Mouse (Mus musculus) limb, embryonic 14.5 days (tissue): ENCODE measurements at regions not wholly inside any gene's neighbourhood (a gene's known extent, or its start where the extent isn't known, plus 50 kb on each side); places are given as distances from the start of the nearest gene placed in this dataset.

ENCODE experiments used
- ATAC-seq: fragments of 200-750 bp; cut with Nextera tagmentation; 2 replicates; pipeline ENCODE4 v1.8.0; 2017; ENCODE audit warnings: low read depth, moderate number of reproducible peaks, moderate TSS enrichment; ENCODE audit not compliant: low FRiP score
- DNase-seq: peaks from one replicate; pipeline ENCODE4 v3.0.0-alpha.2; 2015; ENCODE audit warnings: low spot score
- H3K27ac ChIP-seq: fragments of 300-500 bp; sonication (generic); replicated peaks from 2 replicates; pipeline ENCODE4 v1.5.1; 2014; ENCODE audit warnings: low read depth, mild to moderate bottlenecking, low read length, moderate library complexity, mixed read lengths
- H3K27me3 ChIP-seq: fragments of 300-500 bp; sonication (generic); 2 replicates; pipeline ENCODE4 v1.6.1; 2014; ENCODE audit warnings: low read length, mixed read lengths; ENCODE audit not compliant: control insufficient read depth, insufficient read depth
- H3K36me3 ChIP-seq: fragments of 300-500 bp; sonication (generic); 2 replicates; pipeline ENCODE4 v1.6.1; 2014; ENCODE audit warnings: mild to moderate bottlenecking, low read length, moderate library complexity, mixed read lengths; ENCODE audit not compliant: control insufficient read depth, insufficient read depth
- H3K4me1 ChIP-seq: fragments of 300-500 bp; sonication (generic); 2 replicates; pipeline ENCODE4 v1.6.1; 2014; ENCODE audit warnings: antibody characterized with exemption, low read length, mixed read lengths; ENCODE audit not compliant: control insufficient read depth, insufficient read depth
- H3K4me2 ChIP-seq: fragments of 300-500 bp; sonication (generic); replicated peaks from 2 replicates; pipeline ENCODE4 v1.6.1; 2014; ENCODE audit warnings: low read depth, mild to moderate bottlenecking, low read length, moderate library complexity; ENCODE audit not compliant: severe bottlenecking
- H3K4me3 ChIP-seq: fragments of 300-500 bp; sonication (generic); replicated peaks from 2 replicates; pipeline ENCODE4 v1.5.1; 2014; ENCODE audit warnings: low read length
- H3K9ac ChIP-seq: fragments of 300-500 bp; sonication (generic); 2 replicates; pipeline ENCODE4 v1.6.1; 2014; ENCODE audit warnings: mild to moderate bottlenecking, low read depth, low read length, moderate library complexity; ENCODE audit not compliant: severe bottlenecking
- H3K9me3 ChIP-seq: fragments of 300-500 bp; sonication (generic); 2 replicates; pipeline ENCODE4 v1.6.1; 2016; ENCODE audit warnings: low read length; ENCODE audit not compliant: control insufficient read depth
- POLR2A ChIP-seq: fragments of 200-500 bp; IDR thresholded peaks from 2 replicates; pipeline ENCODE4 v1.8.0; 2012; ENCODE audit warnings: inconsistent platforms, mild to moderate bottlenecking, moderate library complexity, borderline replicate concordance; ENCODE audit not compliant: insufficient read depth, insufficient read length; ENCODE audit errors: extremely low read depth
- WGBS: fragments of 180-500 bp; shearing (Covaris S2); extraction: QIAGEN DNeasy Blood & Tissue Kit; methylation state at CpG from one replicate; pipeline ENCODE4 v1.1.7; 2014; 5-methylcytosine and 5-hydroxymethylcytosine counted together

DNA sequence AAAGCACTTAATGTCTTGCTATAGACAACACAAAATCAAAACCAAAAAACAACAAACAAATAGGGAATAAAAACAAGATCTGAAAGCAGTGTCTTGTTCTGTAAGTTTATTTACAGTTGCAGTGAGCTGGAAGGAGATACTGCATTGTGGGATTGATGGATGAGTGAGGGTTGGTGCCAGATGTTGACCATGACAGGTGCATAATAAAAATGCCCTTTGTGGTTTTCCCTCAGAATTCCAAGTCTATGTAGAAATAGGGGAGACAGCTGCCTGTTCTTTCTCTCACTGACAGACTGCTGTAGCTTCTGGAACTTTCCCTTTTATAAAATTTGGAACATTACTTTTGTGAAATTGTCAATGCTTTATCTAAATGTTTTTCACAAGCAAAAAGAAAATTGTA lies 73.9 kb upstream of the Pam start:
- H3K9ac ChIP-seq = no peak overlapping the region
- no peak for ATAC-seq
- no peak for TF ChIP-seq POLR2A
- H3K9me3 ChIP-seq = no peaks in the 10 kb centered on the region
- H3K27ac ChIP-seq = no peak overlapping the region
- no peak for DNase-seq
- no peaks in the 10 kb centered on the region for H3K4me1 ChIP-seq
- H3K4me2 ChIP-seq = no peak overlapping the region
- no peaks in the 10 kb centered on the region for H3K36me3 ChIP-seq
- no peaks in the 10 kb centered on the region for H3K27me3 ChIP-seq
- no peak overlapping the region for H3K4me3 ChIP-seq

DNA sequence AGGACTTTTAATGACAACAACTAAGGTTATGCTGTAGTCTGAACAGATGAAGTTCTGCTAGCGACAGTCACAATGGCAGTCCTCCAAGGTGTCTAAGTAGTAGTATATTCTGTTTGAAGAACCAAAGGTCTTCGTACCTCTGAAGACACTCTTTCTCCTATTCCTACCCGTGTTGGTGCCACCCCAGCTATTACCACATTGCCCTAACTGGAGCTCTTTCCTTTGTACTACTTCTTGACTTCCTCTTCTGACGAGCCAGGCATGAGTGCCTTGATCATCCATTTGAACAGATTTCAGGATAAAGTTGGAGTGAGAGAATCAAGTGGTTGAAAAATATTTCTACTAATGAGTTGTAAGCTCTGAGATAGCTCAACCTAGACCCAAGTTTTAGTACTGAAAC lies 72.4 kb upstream of the Pam start:
- ATAC-seq = no peak
- no peak for TF ChIP-seq POLR2A
- WGBS = 90% methylated on average over 4 of the region's 4 CpGs
- no peak overlapping the region for H3K4me2 ChIP-seq
- no peaks in the 10 kb centered on the region for H3K9me3 ChIP-seq
- no peaks in the 10 kb centered on the region for H3K27me3 ChIP-seq
- DNase-seq = no peak
- no peaks in the 10 kb centered on the region for H3K36me3 ChIP-seq
- no peak overlapping the region for H3K4me3 ChIP-seq
- no peak overlapping the region for H3K27ac ChIP-seq
- H3K9ac ChIP-seq = no peak overlapping the region
- H3K4me1 ChIP-seq = no peaks in the 10 kb centered on the region

GRCm38 (mm10) chr1:98162639-98162927 lies 67.1 kb upstream of the Pam start:
- 38% methylated on average over 2 of the region's 2 CpGs for WGBS
- H3K27me3 ChIP-seq = no peaks in the 10 kb centered on the region

DNA sequence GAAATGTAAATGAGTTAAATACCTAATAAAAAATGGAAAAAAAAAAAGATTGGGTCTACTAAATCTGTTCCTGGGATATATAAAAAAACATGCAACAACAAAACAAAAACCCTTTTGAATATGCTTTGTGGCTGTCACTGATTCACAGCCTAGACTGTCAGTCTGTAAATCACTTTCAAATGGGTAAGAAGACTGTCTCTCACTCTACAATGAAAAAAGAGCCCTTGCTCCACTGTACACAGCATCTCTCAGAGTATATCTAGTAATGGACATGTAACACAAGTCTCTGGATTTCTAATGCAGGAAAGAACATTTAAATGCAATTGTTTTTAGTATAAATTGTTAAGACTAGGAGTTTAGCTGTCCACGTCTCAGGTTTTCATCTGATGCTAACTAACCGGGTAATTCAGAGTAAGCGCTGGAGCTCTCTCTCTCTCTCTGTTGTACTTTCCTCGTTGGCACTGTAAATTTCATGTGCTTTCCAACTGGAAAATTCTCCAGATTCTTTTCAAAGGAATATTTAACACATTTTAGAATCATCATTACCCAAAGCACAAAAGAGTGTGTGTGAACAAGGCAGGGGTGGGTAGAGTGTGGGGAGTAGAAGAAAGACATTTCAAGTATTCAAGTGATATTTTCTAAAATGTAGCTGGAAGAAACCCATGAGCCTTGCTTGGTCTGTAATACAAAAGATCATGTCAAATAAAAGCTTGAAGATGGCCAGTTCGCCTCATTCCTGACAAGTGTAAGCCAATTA lies 66.6 kb upstream of the Pam start:
- no peak overlapping the region for H3K4me2 ChIP-seq
- WGBS = 72% methylated on average over 5 of the region's 5 CpGs
- TF ChIP-seq POLR2A = no peak
- no peaks in the 10 kb centered on the region for H3K27me3 ChIP-seq
- H3K4me3 ChIP-seq = no peak overlapping the region
- no peaks in the 10 kb centered on the region for H3K4me1 ChIP-seq
- H3K9ac ChIP-seq = no peak overlapping the region
- ATAC-seq (no peak), DNase-seq (no peak)
- no peaks in the 10 kb centered on the region for H3K9me3 ChIP-seq
- no peak overlapping the region for H3K27ac ChIP-seq
- H3K36me3 ChIP-seq = no peaks in the 10 kb centered on the region

More at GRCm38 (mm10) chr1:98162639-98162927, 67.1 kb upstream of the Pam start:
- no peak overlapping the region for H3K4me3 ChIP-seq
- no peak for TF ChIP-seq POLR2A
- H3K9ac ChIP-seq = no peak overlapping the region
- no peak overlapping the region for H3K27ac ChIP-seq
- H3K4me1 ChIP-seq = no peaks in the 10 kb centered on the region
- H3K36me3 ChIP-seq = no peaks in the 10 kb centered on the region
- no peak for DNase-seq
- no peaks in the 10 kb centered on the region for H3K9me3 ChIP-seq
- H3K4me2 ChIP-seq = no peak overlapping the region
- ATAC-seq = no peak

- DNase-seq = no peak
- H3K4me3 ChIP-seq = no peak overlapping the region
- no peak for ATAC-seq
- no peak for TF ChIP-seq POLR2A
- no peak overlapping the region for H3K27ac ChIP-seq
- H3K4me1 ChIP-seq = no peaks in the 10 kb centered on the region
- H3K27me3 ChIP-seq = no peaks in the 10 kb centered on the region
- no peak overlapping the region for H3K9ac ChIP-seq
- no peak overlapping the region for H3K4me2 ChIP-seq
- WGBS = 60% methylated on average over 2 of the region's 2 CpGs
- H3K9me3 ChIP-seq = no peaks in the 10 kb centered on the region
- no peaks in the 10 kb centered on the region for H3K36me3 ChIP-seq
These were observed 63.5 kb upstream of the Pam start for GRCm38 (mm10) chr1:98158969-98159368.

DNA sequence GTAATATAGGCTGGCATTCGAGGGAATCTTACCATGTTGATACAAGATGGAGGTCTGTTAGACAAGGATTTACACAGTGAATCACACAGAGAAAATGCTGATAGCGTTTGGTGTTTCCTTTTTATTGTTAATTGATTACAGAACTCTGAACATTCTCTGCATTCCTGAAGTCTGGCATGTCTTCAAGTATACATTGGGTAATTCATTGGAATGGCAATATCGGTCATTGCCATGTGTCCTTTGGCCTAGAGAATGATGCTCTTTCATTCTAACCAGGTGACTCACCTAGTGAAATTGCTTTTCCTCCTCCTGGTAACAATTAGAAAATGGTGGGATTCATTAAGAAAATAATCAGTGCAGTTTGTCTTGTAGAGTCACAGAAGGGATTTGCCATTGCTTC lies 51.9 kb upstream of the Pam start:
- no peak for TF ChIP-seq POLR2A
- H3K27me3 ChIP-seq = no peaks in the 10 kb centered on the region
- H3K27ac ChIP-seq = no peak overlapping the region
- H3K4me3 ChIP-seq = no peak overlapping the region
- DNase-seq = no peak
- no peaks in the 10 kb centered on the region for H3K4me1 ChIP-seq
- H3K4me2 ChIP-seq = no peak overlapping the region
- ATAC-seq = no peak
- H3K36me3 ChIP-seq = no peaks in the 10 kb centered on the region
- no peaks in the 10 kb centered on the region for H3K9me3 ChIP-seq
- H3K9ac ChIP-seq = no peak overlapping the region
- 64% methylated on average over 3 of the region's 3 CpGs for WGBS
